Mouse (Mus musculus): ENCODE results near the gene Hivep3.

The Hivep3 gene

GRCm38 (mm10) chr4:120022392-120022791, 288.8 kb downstream of the Hivep3 start:
- in situ Hi-C loops (cut with MboI), result no loop called here

GRCm38 (mm10) chr4:120023221-120023840, 289.7 kb downstream of the Hivep3 start:
- in situ Hi-C loops (cut with MboI), result no loop called here

- in situ Hi-C loops (cut with MboI), result no loop called here
These were observed 290.5 kb downstream of the Hivep3 start for GRCm38 (mm10) chr4:120024071-120024470.

- in situ Hi-C loops (cut with MboI), result no loop called here
These were observed 294.1 kb downstream of the Hivep3 start for GRCm38 (mm10) chr4:120027671-120028070.

- in situ Hi-C loops (cut with MboI), result no loop called here
These were observed 296.4 kb downstream of the Hivep3 start for GRCm38 (mm10) chr4:120029937-120030336.

GRCm38 (mm10) chr4:120032320-120032983, 298.9 kb downstream of the Hivep3 start:
- in situ Hi-C loops (cut with MboI), result no loop called here

- in situ Hi-C loops (cut with MboI), result no loop called here
These were observed 299.4 kb downstream of the Hivep3 start for GRCm38 (mm10) chr4:120032984-120033355.

- in situ Hi-C loops (cut with MboI), result no loop called here
These were observed 302.7 kb downstream of the Hivep3 start for GRCm38 (mm10) chr4:120036294-120036693.

GRCm38 (mm10) chr4:120037007-120037406, 303.4 kb downstream of the Hivep3 start:
- in situ Hi-C loops (cut with MboI), result no loop called here

GRCm38 (mm10) chr4:120041520-120041919, 307.9 kb downstream of the Hivep3 start:
- in situ Hi-C loops (cut with MboI), result no loop called here

- in situ Hi-C loops (cut with MboI), result no loop called here
These were observed 308.9 kb downstream of the Hivep3 start for GRCm38 (mm10) chr4:120042480-120042879.

- in situ Hi-C loops (cut with MboI), result no loop called here
These were observed 311.0 kb downstream of the Hivep3 start for GRCm38 (mm10) chr4:120044612-120045011.

GRCm38 (mm10) chr4:120045131-120045537, 311.6 kb downstream of the Hivep3 start:
- in situ Hi-C loops (cut with MboI), result no loop called here

GRCm38 (mm10) chr4:120045871-120046270, 312.3 kb downstream of the Hivep3 start:
- in situ Hi-C loops (cut with MboI), result no loop called here

GRCm38 (mm10) chr4:120047060-120047459, 313.5 kb downstream of the Hivep3 start:
- in situ Hi-C loops (cut with MboI), result no loop called here

GRCm38 (mm10) chr4:120048274-120048673, 314.7 kb downstream of the Hivep3 start:
- in situ Hi-C loops (cut with MboI), result no loop called here

- in situ Hi-C loops (cut with MboI), result no loop called here
These were observed 316.3 kb downstream of the Hivep3 start for GRCm38 (mm10) chr4:120049857-120050256.

GRCm38 (mm10) chr4:120052481-120052880, 318.9 kb downstream of the Hivep3 start:
- in situ Hi-C loops (cut with MboI), result no loop called here

- in situ Hi-C loops (cut with MboI), result no loop called here
These were observed 319.7 kb downstream of the Hivep3 start for GRCm38 (mm10) chr4:120053026-120054005.

- in situ Hi-C loops (cut with MboI), result no loop called here
These were observed 320.6 kb downstream of the Hivep3 start for GRCm38 (mm10) chr4:120054145-120054544.

- in situ Hi-C loops (cut with MboI), result no loop called here
These were observed 322.9 kb downstream of the Hivep3 start for GRCm38 (mm10) chr4:120056451-120056850.

- in situ Hi-C loops (cut with MboI), result no loop called here
These were observed 323.9 kb downstream of the Hivep3 start for GRCm38 (mm10) chr4:120057529-120057928.
